Mouse (Mus musculus): Measurements from ENCODE around the gene Hspa2. TPM values are rescaled to one million over a fixed set of nuclear protein-coding genes. Genes with fewer than 3 reads are reported as not detected.
A peak's percentile ranks its signal among the peaks of the same experiment; 100 is the strongest.

Hspa2 gene
- total and polyA plus RNA-seq, 3 experiments: 3.4 to 5.3 (median 3.8) TPM

DNA sequence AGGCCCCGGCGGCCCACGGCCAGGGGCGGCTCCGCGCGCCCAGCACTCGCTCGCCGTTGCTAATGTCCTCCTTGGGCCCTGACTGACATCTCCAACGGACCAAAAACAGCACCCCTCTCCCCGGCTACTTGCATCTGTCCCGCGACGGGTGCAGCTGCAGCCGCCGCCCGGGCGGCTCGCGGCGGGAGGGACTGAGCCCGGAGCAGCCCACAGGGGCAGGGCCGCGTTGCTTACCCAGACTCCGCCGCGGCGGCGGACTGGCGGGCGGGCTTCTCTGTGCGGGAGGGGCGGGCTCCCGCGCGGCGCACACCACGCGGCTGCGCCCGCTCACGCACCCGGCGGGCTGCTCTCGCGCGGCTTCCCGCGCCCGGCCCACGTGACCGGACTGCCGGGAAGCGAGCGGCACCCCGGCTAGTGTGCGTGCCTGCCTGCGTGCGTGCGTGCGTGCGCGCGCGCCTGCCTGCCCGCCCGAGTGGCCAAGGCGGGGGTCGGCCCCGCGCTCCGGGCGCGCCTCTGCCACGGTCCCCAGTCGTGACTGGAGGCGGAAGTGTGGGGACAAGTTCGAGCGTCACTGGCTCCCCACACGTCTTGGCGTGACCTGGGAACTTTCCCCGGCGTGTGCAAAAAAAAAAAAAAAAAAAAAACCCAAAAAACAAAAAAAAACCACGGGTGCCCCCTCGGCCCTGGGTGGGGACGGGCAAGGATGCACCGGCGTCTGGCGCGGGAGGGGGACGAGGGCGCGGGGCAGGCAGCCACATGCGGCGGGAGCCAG, 34.6 kb upstream of the Hspa2 start, which contains the start of gene Zbtb25:
Gene Zbtb25, minus strand, starts transcription at position 397 of the 772 bp plus-strand sequence.
- Histone ChIP-seq H3K27ac (ENCODE audit: insufficient read depth, low read depth) (peak within 1 kb of the TSS; percentile 98), H3K9me3 (replicated peaks; ENCODE audit: low read length) (no peaks in the 10 kb centered on the region), H3K4me2 (ENCODE audit: insufficient read depth, low read depth, poor library complexity, severe bottlenecking) (peak within 1 kb of the TSS; percentile 88), H3K4me3 (replicated peaks in 1 of 3; ENCODE audit: low read depth in 2 of 3, low read length in 2 of 3, poor library complexity in 1 of 3) (peak within 1 kb of the TSS; percentile 75 to 99 (median 76)), H3K79me2 (replicated peaks; ENCODE audit: control insufficient read depth, extremely low read depth, insufficient read depth, poor library complexity, severe bottlenecking) (peaks cover 73% of the 10 kb centered on the region), H3K9ac (ENCODE audit: insufficient read depth, low read depth) (peak within 1 kb of the TSS; percentile 96), H3K36me3 (replicated peaks in 1 of 2; ENCODE audit: control insufficient read depth in 1 of 2, insufficient read depth in 1 of 2, low read length in 1 of 2) (peaks cover 0 to 4% of the 10 kb centered on the region in 2 experiments), H3K27me3 (replicated peaks) (no peaks in the 10 kb centered on the region), H3K4me1 (ENCODE audit: control insufficient read depth in 1 of 2, insufficient read depth in 2 of 2) (peaks cover 0 to 46% of the 10 kb centered on the region in 2 experiments; a peak in 2 of 4 replicates)
- TF ChIP-seq PAX5 (IDR thresholded peaks at IDR 0.05; ENCODE audit: low read length) (no peak), TBP (conservative IDR thresholded peaks at IDR 0.05; ENCODE audit: low read depth, low read length) (no peak), JUN (IDR thresholded peaks at IDR 0.05; ENCODE audit: insufficient read depth, low read depth, low read length) (no peak), TCF12 (IDR thresholded peaks at IDR 0.05; ENCODE audit: low read depth, low read length) (peak; percentile 77), POLR2AphosphoS2 (IDR thresholded peaks at IDR 0.05; ENCODE audit: low read depth, low read length) (peak; percentile 69; the same call in 1 of the 2 replicates), MYC (IDR thresholded peaks at IDR 0.05; ENCODE audit: low read depth, low read length) (0 out of 2 replicates have a peak, but pooled peaks have one; percentile 11), MAX (IDR thresholded peaks at IDR 0.05; ENCODE audit: low read length) (peak; percentile 61; the same call in 1 of the 2 replicates), ZKSCAN1 (IDR thresholded peaks at IDR 0.05; ENCODE audit: borderline replicate concordance, low read depth, low read length) (no peak), EP300 (IDR thresholded peaks at IDR 0.05; ENCODE audit: low read length) (no peak), MAFK (IDR thresholded peaks at IDR 0.05; ENCODE audit: insufficient replicate concordance, low read length) (no peak), E2F4 (IDR thresholded peaks at IDR 0.05; ENCODE audit: insufficient replicate concordance, low read depth, low read length) (no peak), IRF4 (IDR thresholded peaks at IDR 0.05; ENCODE audit: low read depth, low read length) (no peak), BHLHE40 (IDR thresholded peaks at IDR 0.05; ENCODE audit: low read depth, low read length) (peak; percentile 91), ZMIZ1 (IDR thresholded peaks at IDR 0.05; ENCODE audit: low read depth, low read length) (peak; percentile 52; the same call in 1 of the 2 replicates), MAZ (IDR thresholded peaks at IDR 0.05; ENCODE audit: low read depth, low read length) (no peak), NELFE (IDR thresholded peaks at IDR 0.05; ENCODE audit: low read depth, low read length) (peak; percentile 66; the same call in 1 of the 2 replicates), CHD1 (IDR thresholded peaks at IDR 0.05; ENCODE audit: low read depth, low read length) (no peak), ZNF384 (IDR thresholded peaks at IDR 0.05; ENCODE audit: low read depth, low read length) (peak; percentile 86), ELF1 (IDR thresholded peaks at IDR 0.05; ENCODE audit: low read depth, low read length) (peak; percentile 63), NRF1 (IDR thresholded peaks at IDR 0.05; ENCODE audit: low read depth, low read length) (peak; percentile 77), RCOR1 (conservative IDR thresholded peaks at IDR 0.05; ENCODE audit: low read depth, low read length) (no peak), RAD21 (IDR thresholded peaks at IDR 0.05; ENCODE audit: low read depth, low read length) (no peak), ZC3H11A (IDR thresholded peaks at IDR 0.05; ENCODE audit: low read depth, low read length) (no peak), KAT2A (IDR thresholded peaks at IDR 0.05; ENCODE audit: insufficient replicate concordance, low read length) (0 out of 2 replicates have a peak, but pooled peaks have one; percentile 47), CHD2 (IDR thresholded peaks at IDR 0.05; ENCODE audit: low read length) (peak; percentile 72; the same call in 1 of the 2 replicates), MEF2A (IDR thresholded peaks at IDR 0.05; ENCODE audit: borderline replicate concordance, low read depth, low read length) (peak; percentile 63; the same call in 1 of the 2 replicates), USF1 (IDR thresholded peaks at IDR 0.05; ENCODE audit: low read depth, low read length) (peak; percentile 87), SMC3 (IDR thresholded peaks at IDR 0.05; ENCODE audit: low read depth, low read length) (no peak), MXI1 (IDR thresholded peaks at IDR 0.05; ENCODE audit: low read depth, low read length) (peak; percentile 64; the same call in 1 of the 2 replicates), CTCF (conservative IDR thresholded peaks at IDR 0.05 in 1 of 2, IDR thresholded peaks at IDR 0.05 in 1 of 2; ENCODE audit: low read depth in 2 of 2, low read length in 2 of 2) (no peak), UBTF (IDR thresholded peaks at IDR 0.05; ENCODE audit: low read depth, low read length) (peak; percentile 80), ETS1 (conservative IDR thresholded peaks at IDR 0.05; ENCODE audit: low read depth, low read length) (no peak), POLR2A (IDR thresholded peaks at IDR 0.05; ENCODE audit: low read depth, low read length) (peak; percentile 79)
- in situ Hi-C loops (cut with MboI; ENCODE audit: low pct_ligation_motif_present, low pct_unique_long_range_greater_than_20kb, low sequenced_read_pairs) (loop anchor here (10.0 kb wide), 1 partner anchor 225 kb away; no protein-coding TSS in a partner anchor), dilution Hi-C loops (cut with MboI; ENCODE audit: extremely low pct_ligation_motif_present, extremely low pct_unique_long_range_greater_than_20kb, low sequenced_read_pairs) (no loop called here)
- DNase-seq (ENCODE audit: extremely low read depth): peak; percentile 74

Data from CH12.LX (cell line).